Mouse (Mus musculus) kidney, postnatal 4 days (tissue): ENCODE measurements at regions not wholly inside any gene's neighbourhood (a gene's known extent, or its start where the extent isn't known, plus 50 kb on each side); places are given as distances from the start of the nearest gene placed in this dataset.
A peak's percentile ranks its signal among the peaks of the same experiment; 100 is the strongest.

Experiments
- DNase-seq, 2 experiments: peaks; one replicate each; pipeline ENCODE4 v3.0.0; 2021; ENCODE audit warnings: mixed read lengths in 2 of 2

DNA sequence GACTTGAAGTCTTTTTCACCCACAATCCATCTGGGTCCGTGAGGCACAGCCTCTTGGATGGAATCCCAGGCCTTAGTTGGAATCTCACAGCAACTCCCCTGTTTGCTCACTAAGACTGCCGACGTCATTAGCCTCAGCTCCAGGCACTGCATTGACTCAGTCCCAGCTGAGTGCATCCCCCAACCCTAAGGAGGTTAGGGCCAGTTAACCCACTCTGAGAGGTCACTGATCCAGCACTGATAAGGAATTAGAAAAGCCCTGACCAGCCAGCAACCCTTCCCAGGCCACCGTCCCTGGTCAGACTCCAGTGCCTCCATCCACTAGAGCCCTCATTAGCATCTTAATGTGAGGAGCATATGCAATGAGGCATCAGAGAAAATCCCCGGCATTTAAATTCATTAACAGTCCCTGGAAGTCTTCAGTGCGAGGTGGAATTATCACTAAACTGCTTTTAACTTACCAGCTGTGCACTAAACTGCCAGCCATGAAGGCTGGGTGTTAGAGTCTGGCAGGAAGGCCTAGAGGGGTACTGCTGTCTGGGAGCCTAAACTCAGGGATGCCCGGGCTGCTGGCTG, 184.2 kb downstream of the Cct6b start:
- no peak for DNase-seq

DNA sequence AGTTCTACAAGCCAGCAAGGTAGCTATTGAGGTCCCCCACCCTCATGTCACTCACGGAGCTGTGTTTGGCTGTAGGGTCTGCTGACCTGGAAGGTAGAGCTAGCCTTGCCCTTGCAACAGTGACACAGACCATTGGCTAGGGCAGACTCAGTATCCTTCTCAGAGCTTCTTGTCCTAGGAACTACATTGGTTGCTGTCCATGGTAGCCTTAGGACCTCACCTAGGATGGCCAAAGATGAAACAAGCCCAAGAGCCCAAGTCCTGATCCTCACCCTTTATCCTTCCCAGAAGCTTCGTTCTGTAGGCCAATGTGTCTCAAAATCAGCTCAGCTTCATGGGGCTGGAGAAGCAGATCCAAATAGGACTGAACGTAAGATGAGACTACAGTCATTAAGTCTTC, 187.3 kb downstream of the Tmem132e start:
- DNase-seq = no peak

DNA sequence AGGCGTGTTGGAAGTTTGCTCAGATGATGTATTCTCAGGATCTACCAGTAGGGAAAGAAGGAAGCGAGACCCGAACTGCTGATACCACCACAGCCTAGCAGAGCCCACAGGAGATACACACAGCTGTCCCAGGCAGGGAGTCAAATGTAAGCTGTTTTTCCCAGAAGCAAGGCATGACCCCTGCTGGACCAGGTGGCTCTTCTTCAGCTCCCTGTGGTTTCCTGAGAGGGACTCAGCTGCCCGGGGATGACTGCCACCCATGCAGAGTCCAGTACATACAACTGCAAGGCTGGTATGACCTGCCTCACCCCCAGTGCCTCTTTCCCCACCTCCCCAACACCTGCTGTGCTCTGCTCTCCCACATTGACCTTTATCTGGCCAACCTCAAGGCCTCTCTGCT, 184.4 kb downstream of the Tmem132e start:
- no peak for DNase-seq

GRCm38 (mm10) chr11:82571525-82571924, 182.8 kb downstream of the Tmem132e start:
- DNase-seq = no peak

GRCm38 (mm10) chr11:82569819-82570218, 181.1 kb downstream of the Tmem132e start:
- DNase-seq = no peak

GRCm38 (mm10) chr11:82568219-82568676, 179.5 kb downstream of the Tmem132e start:
- DNase-seq = no peak

DNA sequence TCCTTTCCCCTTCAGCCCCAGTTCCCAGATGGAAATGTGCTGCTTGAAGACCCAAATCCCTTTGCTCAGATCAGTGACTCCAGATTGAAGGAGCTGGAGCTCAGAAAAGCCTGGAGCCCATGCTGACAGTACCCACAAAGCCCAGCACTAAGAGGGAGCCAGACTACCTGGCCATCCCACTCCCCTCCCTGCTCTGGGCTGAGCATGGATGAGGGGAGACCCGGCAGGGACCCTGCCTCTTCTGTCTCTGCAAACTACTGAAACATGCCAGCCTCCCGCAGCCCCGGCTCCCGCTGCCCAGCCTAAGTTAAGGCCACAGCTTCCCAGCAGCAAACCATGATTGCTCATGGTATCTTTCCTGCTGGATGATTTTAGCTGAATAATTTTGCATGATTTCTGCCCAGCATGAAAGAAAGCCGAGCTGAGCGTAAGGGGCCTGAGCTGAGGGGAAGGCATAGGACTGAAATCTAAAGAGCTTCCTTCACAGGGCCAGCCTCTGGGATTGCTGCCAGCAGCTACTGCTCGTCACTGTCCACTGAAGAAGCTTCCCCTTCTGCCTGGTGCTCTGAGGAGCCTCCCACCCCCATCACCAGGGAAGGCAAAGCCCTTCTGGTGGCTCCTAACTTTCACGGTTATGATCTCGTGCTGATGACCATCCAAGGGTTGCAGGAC, 178.4 kb downstream of the Tmem132e start:
- peak; percentile 61 to 66 for DNase-seq

GRCm38 (mm10) chr11:82566092-82566491, 177.4 kb downstream of the Tmem132e start:
- no peak for DNase-seq

- no peak for DNase-seq
Measured at GRCm38 (mm10) chr11:82564181-82564580, 175.5 kb downstream of the Tmem132e start.

DNA sequence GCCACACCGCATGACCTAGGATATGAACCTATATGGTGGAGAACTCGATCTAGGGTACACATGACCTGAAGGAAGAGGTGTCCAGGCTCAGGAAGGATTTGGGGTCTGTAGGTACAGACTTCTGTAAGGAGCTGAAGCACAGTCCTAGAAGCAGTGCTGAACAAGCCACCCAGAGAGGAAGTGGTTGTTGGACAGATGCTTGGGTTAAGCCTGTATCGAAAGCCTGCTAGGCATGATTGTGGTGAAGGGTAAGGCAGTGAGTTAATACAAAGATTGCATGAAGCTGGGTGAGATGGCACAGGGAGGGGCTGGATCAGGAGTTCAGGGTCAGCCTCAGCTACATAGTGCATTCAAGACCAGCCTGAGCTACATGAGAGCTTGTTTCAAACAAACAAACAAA, 153.3 kb downstream of the Tmem132e start:
- DNase-seq = no peak

DNA sequence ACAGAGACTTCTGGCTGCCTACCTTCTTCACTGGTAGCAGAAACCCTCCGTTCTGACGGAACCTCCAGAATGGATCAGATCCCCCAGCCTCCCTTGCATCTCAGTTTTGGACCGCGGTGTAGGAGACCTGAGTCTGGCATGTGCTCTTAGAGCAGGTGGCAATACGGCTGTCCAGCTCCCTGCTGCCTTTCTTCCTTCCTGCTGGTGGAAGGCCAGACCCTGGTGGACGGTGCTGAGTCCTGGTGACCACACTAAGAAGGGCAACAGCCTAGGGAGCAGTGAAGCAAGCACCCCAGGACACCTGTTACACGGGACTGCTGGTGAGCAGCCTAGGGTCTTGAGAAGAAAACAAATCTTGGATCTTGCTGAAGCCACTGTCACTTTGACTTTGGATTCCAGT, 152.7 kb downstream of the Tmem132e start:
- no peak for DNase-seq

DNA sequence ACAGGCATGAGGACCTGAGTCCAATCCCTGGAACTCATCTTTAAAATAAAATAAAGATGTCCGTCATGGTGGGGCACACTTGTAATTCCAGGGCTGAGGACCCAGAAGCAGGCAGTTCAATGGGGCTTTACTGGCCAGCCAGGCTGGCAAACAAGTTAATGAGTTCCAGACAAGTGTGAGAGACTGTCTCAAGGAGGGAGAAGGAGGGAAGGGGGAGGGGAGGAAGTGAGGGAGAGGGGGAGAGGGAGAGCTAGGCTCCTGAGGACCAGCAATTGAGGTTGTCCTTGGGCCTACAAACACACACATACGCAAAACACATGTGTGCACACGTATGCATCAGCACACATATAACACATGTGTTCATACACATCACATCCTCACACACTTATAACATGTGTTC, 149.2 kb downstream of the Tmem132e start:
- DNase-seq = no peak

- DNase-seq = no peak
Measured at GRCm38 (mm10) chr11:82523200-82523802, 134.6 kb downstream of the Tmem132e start.

DNA sequence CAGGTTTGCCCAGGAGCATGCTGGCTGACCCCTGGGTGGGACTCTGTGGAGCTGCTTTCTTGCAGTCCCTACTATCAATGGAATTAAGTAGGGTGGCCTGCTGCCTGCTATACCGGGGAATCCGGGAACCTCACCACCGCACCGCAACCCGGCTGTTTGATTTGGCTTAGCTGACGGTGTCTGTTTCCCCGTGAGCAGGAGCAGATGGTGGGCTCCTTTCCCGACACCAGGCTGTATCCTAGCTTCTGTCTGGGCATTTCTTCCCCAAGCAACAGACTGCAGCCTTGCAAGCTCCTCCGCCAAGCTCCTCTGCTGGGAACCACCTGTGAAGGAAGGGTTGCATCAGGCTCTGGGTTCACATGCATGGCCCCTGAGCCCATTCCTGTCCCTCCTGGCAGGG, 132.7 kb downstream of the Tmem132e start:
- DNase-seq = no peak

DNA sequence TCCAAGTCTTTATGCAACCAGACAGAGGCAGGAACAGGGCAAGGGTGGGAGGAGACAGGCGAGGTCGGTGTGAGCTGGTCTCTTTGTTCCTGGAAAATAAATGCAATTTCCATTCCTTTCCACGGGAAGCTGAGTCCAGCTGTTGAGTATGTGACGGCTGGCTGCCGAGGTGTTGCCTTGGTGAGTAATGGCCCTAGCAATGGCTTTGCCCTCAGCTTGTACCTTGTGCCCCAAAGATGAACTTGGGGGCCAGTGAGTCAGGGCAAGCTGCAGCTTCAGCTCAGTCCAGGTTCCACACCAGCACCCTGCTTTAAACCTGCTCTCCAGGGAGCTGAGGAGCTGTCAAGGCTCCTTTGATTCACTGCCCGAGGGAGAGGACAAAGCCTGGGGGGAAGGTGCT, 130.0 kb downstream of the Tmem132e start:
- no peak for DNase-seq

GRCm38 (mm10) chr11:82514526-82515144, 125.9 kb downstream of the Tmem132e start:
- DNase-seq = peak; percentile 75 to 76

DNA sequence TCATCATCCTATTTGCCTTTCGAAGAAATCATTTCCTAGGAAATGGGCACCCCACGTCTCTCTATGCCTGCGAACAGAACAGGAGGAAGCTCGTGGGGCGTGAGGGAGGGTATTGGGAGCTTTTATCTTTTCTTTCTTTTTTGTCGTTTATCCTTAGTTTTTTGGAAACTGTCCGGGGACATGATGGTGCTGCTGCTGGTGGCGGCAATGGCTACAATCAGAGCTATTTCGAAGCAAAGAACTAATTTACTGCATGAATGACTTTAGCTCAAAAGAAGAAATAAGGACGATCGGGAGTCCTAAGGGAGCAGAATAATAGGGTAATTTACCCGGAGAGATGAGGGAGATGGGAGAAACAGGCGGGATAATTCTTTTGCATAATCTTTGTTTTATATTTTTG, 119.9 kb downstream of the Tmem132e start:
- no peak for DNase-seq
